Mouse (Mus musculus) intestine, postnatal 0 days (tissue): ENCODE measurements around the gene Bak1. TPM values are rescaled to one million over a fixed set of nuclear protein-coding genes. Genes with fewer than 3 reads are reported as not detected.
A peak's percentile ranks its signal among the peaks of the same experiment; 100 is the strongest.

Source experiments
- ATAC-seq: fragments of 200-750 bp; cut with Nextera tagmentation; 2 replicates; pipeline ENCODE4 v1.8.0; 2017; ENCODE audit warnings: mild to moderate bottlenecking, moderate TSS enrichment, moderate library complexity
- H3K27ac ChIP-seq: fragments of 300-500 bp; sonication (generic); 2 replicates; pipeline ENCODE4 v1.5.1; 2014; ENCODE audit warnings: mild to moderate bottlenecking, low read depth, low read length, moderate library complexity
- H3K27me3 ChIP-seq: fragments of 300-500 bp; sonication (generic); replicated peaks from 2 replicates; pipeline ENCODE4 v1.6.1; 2014; ENCODE audit warnings: low read length, mixed read lengths; ENCODE audit not compliant: control insufficient read depth, insufficient read depth
- H3K36me3 ChIP-seq: fragments of 300-500 bp; sonication (generic); 2 replicates; pipeline ENCODE4 v1.6.1; 2014; ENCODE audit warnings: mild to moderate bottlenecking, moderate library complexity; ENCODE audit not compliant: control insufficient read depth, insufficient read depth
- H3K4me1 ChIP-seq: fragments of 300-500 bp; sonication (generic); replicated peaks from 2 replicates; pipeline ENCODE4 v1.6.1; 2014; ENCODE audit warnings: antibody characterized with exemption, low read length, mixed read lengths; ENCODE audit not compliant: control insufficient read depth, insufficient read depth
- H3K4me2 ChIP-seq: fragments of 300-500 bp; sonication (generic); replicated peaks from 2 replicates; pipeline ENCODE4 v1.6.1; 2014; ENCODE audit warnings: low read depth, mild to moderate bottlenecking, moderate library complexity
- H3K4me3 ChIP-seq: fragments of 300-500 bp; sonication (generic); 2 replicates; pipeline ENCODE4 v1.5.1; 2014; ENCODE audit warnings: low read depth, low read length
- H3K9ac ChIP-seq: fragments of 300-500 bp; sonication (generic); 2 replicates; pipeline ENCODE4 v1.6.1; 2014; ENCODE audit warnings: mild to moderate bottlenecking, low read depth, low read length
- H3K9me3 ChIP-seq: fragments of 300-500 bp; sonication (generic); 2 replicates; pipeline ENCODE4 v1.6.1; 2016; ENCODE audit warnings: mixed run types; ENCODE audit not compliant: control insufficient read depth
- CTCF ChIP-seq: sonication (generic); IDR thresholded peaks from 2 replicates; pipeline ENCODE4 v1.5.1; 2016; ENCODE audit warnings: low read depth, mild to moderate bottlenecking, control low read depth, antibody characterized with exemption, moderate library complexity
- WGBS: fragments of 180-500 bp; shearing (Covaris S2); extraction: QIAGEN DNeasy Blood & Tissue Kit; methylation state at CpG from one replicate; pipeline ENCODE4 v1.1.7; 2014; 5-methylcytosine and 5-hydroxymethylcytosine counted together
- polyA plus RNA-seq: library from polyadenylated mRNA; unstranded; fragments of >200 nt; fragmentation: Nextera tagmentation; extraction: Ambion mirVana; gene quantifications from 2 replicates; pipeline ENCODE4 v1.2.1, GENCODE M21; 2015

The Bak1 gene
- polyA plus RNA-seq, 1 experiment from 2014 or later = 18.1 TPM

DNA sequence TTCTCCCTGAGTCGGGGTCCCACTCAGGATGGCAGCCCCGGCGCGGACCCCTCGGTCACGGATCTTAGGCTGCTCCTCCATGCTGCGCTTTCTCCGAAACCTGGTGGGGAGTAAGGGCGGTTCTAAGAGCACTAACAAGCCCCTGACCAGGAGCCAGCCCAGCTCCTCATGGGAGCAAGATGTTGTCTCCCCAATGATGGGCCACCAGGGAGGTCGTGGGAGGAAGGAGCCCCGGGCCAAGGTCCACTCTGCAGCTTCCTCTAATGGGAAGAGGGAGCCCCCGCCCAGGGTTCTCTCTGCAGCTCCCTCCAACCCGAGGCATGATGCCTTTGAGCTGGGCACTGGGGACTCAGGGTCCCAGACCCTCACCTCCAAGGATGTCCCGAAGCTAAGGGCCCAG lies 622 bp upstream of the Bak1 start:
- no peak for ATAC-seq
- Histone ChIP-seq H3K36me3 (peaks cover 14% of the 10 kb centered on the region), H3K9me3 (no peaks in the 10 kb centered on the region), H3K4me2 (no peak overlapping the region), H3K27me3 (no peaks in the 10 kb centered on the region), H3K4me1 (no peaks in the 10 kb centered on the region), H3K4me3 (no peak overlapping the region), H3K9ac (no peak overlapping the region), H3K27ac (no peak overlapping the region)
- TF ChIP-seq CTCF = no peak
- 88% methylated on average over 14 of the region's 14 CpGs for WGBS

GRCm38 (mm10) chr17:27028284-27028795 lies 469 bp downstream of the Bak1 start:
- Histone ChIP-seq H3K4me3 (peak overlapping the region; percentile 81), H3K9ac (peak overlapping the region; percentile 85), H3K9me3 (no peaks in the 10 kb centered on the region), H3K27me3 (no peaks in the 10 kb centered on the region), H3K36me3 (peaks cover 24% of the 10 kb centered on the region), H3K4me1 (no peaks in the 10 kb centered on the region), H3K27ac (peak overlapping the region; percentile 91), H3K4me2 (peak overlapping the region; percentile 90)
- WGBS = under 1% methylated on average over 19 of the region's 19 CpGs
- TF ChIP-seq CTCF = peak; percentile 93
- peak; percentile 62 for ATAC-seq

DNA sequence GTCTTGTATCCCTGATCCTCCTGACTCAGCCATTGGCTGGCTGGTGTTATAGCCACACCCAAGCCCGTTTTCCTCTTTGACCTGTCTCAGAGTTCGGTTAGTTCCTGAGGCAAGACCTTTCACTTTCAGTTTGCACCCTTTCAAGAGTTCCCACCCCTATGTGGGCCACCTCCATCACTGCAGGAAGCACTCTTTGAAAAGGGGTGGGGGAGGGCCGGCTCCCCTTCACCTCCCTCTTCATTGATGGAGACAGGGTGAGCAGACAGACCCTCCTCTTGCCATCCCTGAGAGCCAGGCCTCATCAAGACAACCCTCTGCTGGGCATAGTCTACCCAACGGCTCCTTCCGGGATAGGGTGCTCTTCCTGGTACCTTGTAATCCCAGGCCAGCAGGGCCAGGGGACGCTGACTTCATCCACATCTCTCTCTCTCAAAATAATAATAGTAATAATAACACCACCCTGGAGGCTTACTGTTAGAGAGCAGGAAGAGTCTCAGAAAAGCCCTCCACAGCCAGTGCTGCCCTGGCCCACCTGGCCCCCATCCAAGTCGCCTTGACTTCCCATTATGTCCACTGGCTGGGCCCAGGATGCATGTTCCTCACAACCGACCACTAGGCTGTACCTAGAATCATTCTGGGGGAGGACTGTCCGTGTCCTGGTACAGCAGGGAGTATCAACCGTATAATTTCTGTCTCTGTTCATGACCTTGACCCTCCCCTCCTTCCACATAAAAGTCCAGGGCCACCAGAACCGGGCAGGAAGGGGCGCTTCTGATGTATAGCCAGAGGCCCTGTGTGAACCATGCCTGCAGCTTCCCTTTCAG lies 1.1 kb downstream of the Bak1 start:
- peak; percentile 75 for ATAC-seq
- Histone ChIP-seq H3K27me3 (no peaks in the 10 kb centered on the region), H3K9ac (peak overlapping the region; percentile 85), H3K4me1 (no peaks in the 10 kb centered on the region), H3K36me3 (peaks cover 29% of the 10 kb centered on the region), H3K4me2 (peak overlapping the region; percentile 90), H3K27ac (peak overlapping the region; percentile 91), H3K9me3 (no peaks in the 10 kb centered on the region), H3K4me3 (peak overlapping the region; percentile 81)
- TF ChIP-seq CTCF = no peak; the same call in 1 of the 2 replicates
- 7% methylated on average over 12 of the region's 12 CpGs for WGBS

GRCm38 (mm10) chr17:27025951-27026350 lies 2.9 kb downstream of the Bak1 start:
- H3K27me3 ChIP-seq = no peaks in the 10 kb centered on the region
- H3K36me3 ChIP-seq = peaks cover 46% of the 10 kb centered on the region
- 89% methylated on average over 3 of the region's 3 CpGs for WGBS
- H3K9me3 ChIP-seq = no peaks in the 10 kb centered on the region
- H3K9ac ChIP-seq = no peak overlapping the region
- H3K4me3 ChIP-seq = no peak overlapping the region
- ATAC-seq = no peak
- no peak for TF ChIP-seq CTCF
- no peak overlapping the region for H3K27ac ChIP-seq
- no peaks in the 10 kb centered on the region for H3K4me1 ChIP-seq
- H3K4me2 ChIP-seq = no peak overlapping the region

DNA sequence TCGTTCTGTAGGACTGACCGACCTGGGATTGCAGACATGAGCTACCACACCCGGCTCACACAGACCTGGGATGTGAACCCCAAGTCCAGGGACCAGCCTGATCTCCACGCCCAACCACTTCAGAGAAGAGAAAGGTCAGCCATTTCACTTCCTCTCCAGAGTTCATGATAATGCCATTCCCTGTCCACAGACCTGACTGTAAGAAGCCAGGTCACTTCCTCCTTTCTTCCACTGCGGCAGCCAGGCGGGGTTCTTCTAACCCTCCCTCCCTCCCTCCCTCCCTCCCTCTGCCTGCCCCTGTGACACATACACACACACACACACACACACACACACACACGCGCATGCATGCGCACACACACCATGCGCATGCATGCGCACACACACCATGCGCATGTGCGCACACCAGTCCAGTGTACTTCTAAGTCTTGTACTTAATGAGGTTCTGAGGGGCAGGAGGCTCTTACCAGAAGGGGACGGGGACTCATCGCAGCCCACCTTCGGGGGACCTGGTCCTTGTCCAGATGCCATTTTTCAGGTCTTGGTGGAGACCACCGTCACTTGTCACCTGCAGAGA lies 3.4 kb downstream of the Bak1 start:
- peak; percentile 15; the same call in 1 of the 2 replicates for ATAC-seq

GRCm38 (mm10) chr17:27023342-27023741 lies 5.5 kb downstream of the Bak1 start:
- 86% methylated on average over 4 of the region's 4 CpGs for WGBS
- Histone ChIP-seq H3K27ac (no peak overlapping the region), H3K9ac (no peak overlapping the region), H3K9me3 (no peaks in the 10 kb centered on the region), H3K4me1 (no peaks in the 10 kb centered on the region), H3K4me2 (no peak overlapping the region), H3K36me3 (peaks cover 61% of the 10 kb centered on the region), H3K27me3 (no peaks in the 10 kb centered on the region), H3K4me3 (no peak overlapping the region)
- ATAC-seq = no peak
- no peak for TF ChIP-seq CTCF

More for the DNA sequence above, 3.4 kb downstream of the Bak1 start:
- no peaks in the 10 kb centered on the region for H3K9me3 ChIP-seq
- H3K4me2 ChIP-seq = no peak overlapping the region
- WGBS = 77% methylated on average over 17 of the region's 17 CpGs
- no peaks in the 10 kb centered on the region for H3K27me3 ChIP-seq
- TF ChIP-seq CTCF = no peak
- H3K4me1 ChIP-seq = no peaks in the 10 kb centered on the region
- H3K36me3 ChIP-seq = peaks cover 52% of the 10 kb centered on the region
- no peak overlapping the region for H3K9ac ChIP-seq
- H3K4me3 ChIP-seq = no peak overlapping the region
- H3K27ac ChIP-seq = peak overlapping the region; percentile 46
